Mouse (Mus musculus) retina, embryonic 14.5 days (tissue): ENCODE data around the gene Yes1.
"Not testable (repeated sequence)": the region's sequence is repeated elsewhere in the genome, so short reads cannot be mapped to it uniquely, and the experiment has no call there.

Experiments used
- DNase-seq: peaks from one replicate; pipeline ENCODE4 v3.0.0-alpha.2; 2015; ENCODE audit warnings: low spot score

Yes1 gene

GRCm38 (mm10) chr5:32610801-32611340 is at the start of gene Yes1:
Yes1 (plus strand) TSS chr5:32611171.
- peak; percentile 85 for DNase-seq

- no peak for DNase-seq
These were observed 46.3 kb upstream of the Yes1 start for GRCm38 (mm10) chr5:32564697-32565096.

- no peak for DNase-seq
These were observed 39.2 kb upstream of the Yes1 start for GRCm38 (mm10) chr5:32571802-32572201.

- DNase-seq = peak; percentile 85
These were observed 22.8 kb upstream of the Yes1 start for GRCm38 (mm10) chr5:32588136-32588535.

GRCm38 (mm10) chr5:32593793-32594192 is 17.2 kb upstream of the Yes1 start:
- peak; percentile 70 for DNase-seq

- DNase-seq = no peak
These were observed 16.6 kb upstream of the Yes1 start for GRCm38 (mm10) chr5:32594358-32594757.

- no peak for DNase-seq
These were observed 5.1 kb upstream of the Yes1 start for GRCm38 (mm10) chr5:32605911-32606310.

- no peak for DNase-seq
These were observed 3.1 kb upstream of the Yes1 start for GRCm38 (mm10) chr5:32607776-32608355.

- DNase-seq = no peak
These were observed 2.5 kb upstream of the Yes1 start for GRCm38 (mm10) chr5:32608516-32608915.

GRCm38 (mm10) chr5:32610064-32610800 is 739 bp upstream of the Yes1 start:
- peak; percentile 71 for DNase-seq

GRCm38 (mm10) chr5:32611341-32611961 is 480 bp downstream of the Yes1 start:
- peak; percentile 57 for DNase-seq

- DNase-seq = no peak
These were observed 3.3 kb downstream of the Yes1 start for GRCm38 (mm10) chr5:32614291-32614690.

- no peak for DNase-seq
These were observed 3.7 kb downstream of the Yes1 start for GRCm38 (mm10) chr5:32614691-32615090.

GRCm38 (mm10) chr5:32616489-32616888 is 5.5 kb downstream of the Yes1 start:
- not testable (repeated sequence) for DNase-seq

- no peak for DNase-seq
These were observed 6.9 kb downstream of the Yes1 start for GRCm38 (mm10) chr5:32617851-32618250.

- DNase-seq = no peak
These were observed 12.7 kb downstream of the Yes1 start for GRCm38 (mm10) chr5:32623649-32624048.

- DNase-seq = no peak
These were observed 13.8 kb downstream of the Yes1 start for GRCm38 (mm10) chr5:32624777-32625176.

- DNase-seq = no peak
These were observed 22.2 kb downstream of the Yes1 start for GRCm38 (mm10) chr5:32633185-32633584.

GRCm38 (mm10) chr5:32657386-32657785 is 46.4 kb downstream of the Yes1 start:
- peak; percentile 64 for DNase-seq

GRCm38 (mm10) chr5:32682475-32682874 is 71.5 kb downstream of the Yes1 start:
- no peak for DNase-seq

GRCm38 (mm10) chr5:32693411-32693810 is 82.4 kb downstream of the Yes1 start:
- DNase-seq = no peak

GRCm38 (mm10) chr5:32697208-32697867 is 86.4 kb downstream of the Yes1 start:
- no peak for DNase-seq
